Mouse (Mus musculus) intestine, embryonic 15.5 days (tissue): Measurements from ENCODE around the gene Fam129c. TPM values are rescaled to one million over a fixed set of nuclear protein-coding genes. Genes with fewer than 3 reads are reported as not detected.
A peak's percentile ranks its signal among the peaks of the same experiment; 100 is the strongest.

ENCODE experiments used
- ATAC-seq: fragments of 200-750 bp; cut with Nextera tagmentation; 2 replicates; pipeline ENCODE4 v1.8.0; 2017; ENCODE audit warnings: moderate TSS enrichment, moderate library complexity
- H3K27ac ChIP-seq: fragments of 300-500 bp; sonication (generic); 2 replicates; pipeline ENCODE4 v1.5.1; 2015; ENCODE audit warnings: mild to moderate bottlenecking, inconsistent platforms
- H3K27me3 ChIP-seq: fragments of 300-500 bp; sonication (generic); replicated peaks from 2 replicates; pipeline ENCODE4 v1.6.1; 2015; ENCODE audit warnings: inconsistent platforms
- H3K36me3 ChIP-seq: fragments of 300-500 bp; sonication (generic); 2 replicates; pipeline ENCODE4 v1.6.1; 2015; ENCODE audit warnings: inconsistent platforms
- H3K4me1 ChIP-seq: fragments of 300-500 bp; sonication (generic); replicated peaks from 2 replicates; pipeline ENCODE4 v1.6.1; 2015; ENCODE audit warnings: inconsistent platforms
- H3K4me2 ChIP-seq: fragments of 300-500 bp; sonication (generic); replicated peaks from 2 replicates; pipeline ENCODE4 v1.6.1; 2015; ENCODE audit warnings: mild to moderate bottlenecking, inconsistent platforms
- H3K4me3 ChIP-seq: fragments of 300-500 bp; sonication (generic); replicated peaks from 2 replicates; pipeline ENCODE4 v1.5.1; 2015; ENCODE audit warnings: inconsistent platforms
- H3K9ac ChIP-seq: fragments of 300-500 bp; sonication (generic); 2 replicates; pipeline ENCODE4 v1.6.1; 2015; ENCODE audit warnings: inconsistent platforms
- H3K9me3 ChIP-seq: fragments of 300-500 bp; sonication (generic); 2 replicates; pipeline ENCODE4 v1.6.1; 2016; ENCODE audit warnings: inconsistent platforms
- WGBS: fragments of 180-500 bp; shearing (Covaris S2); methylation state at CpG from one replicate; pipeline ENCODE4 v1.1.7; 2015; 5-methylcytosine and 5-hydroxymethylcytosine counted together
- polyA plus RNA-seq: library from polyadenylated mRNA; unstranded; fragments of >200 nt; fragmentation: Nextera tagmentation; extraction: Ambion mirVana; gene quantifications from 2 replicates; pipeline ENCODE4 v1.2.1, GENCODE M21; 2015

Fam129c gene
- 2.9 and 3.6 TPM in 2 replicates for polyA plus RNA-seq

- Histone ChIP-seq H3K4me1 (peaks cover 28% of the 10 kb centered on the region), H3K9me3 (no peaks in the 10 kb centered on the region), H3K27ac (no peak within 1 kb of the TSS), H3K4me3 (no peak within 1 kb of the TSS), H3K4me2 (no peak within 1 kb of the TSS), H3K36me3 (no peaks in the 10 kb centered on the region), H3K9ac (no peak within 1 kb of the TSS), H3K27me3 (peaks cover 10% of the 10 kb centered on the region)
- 87% methylated on average over 3 of the region's 3 CpGs for WGBS
- no peak for ATAC-seq
These were observed at the start of gene Fam129c for GRCm38 (mm10) chr8:71597451-71597850. Gene Fam129c, plus strand, starts transcription at chr8:71597648.

GRCm38 (mm10) chr8:71550754-71551153 lies 46.7 kb upstream of the Fam129c start:
- Histone ChIP-seq H3K9me3 (no peaks in the 10 kb centered on the region), H3K4me3 (no peak overlapping the region), H3K27ac (no peak overlapping the region), H3K9ac (no peak overlapping the region), H3K4me2 (no peak overlapping the region), H3K4me1 (0 out of 2 replicates have a peak, but pooled peaks cover 2% of the 10 kb centered on the region), H3K27me3 (0 out of 2 replicates have a peak, but pooled peaks cover 4% of the 10 kb centered on the region), H3K36me3 (peaks cover 15% of the 10 kb centered on the region)
- no peak for ATAC-seq
- WGBS: 71% methylated on average over 7 of the region's 7 CpGs

GRCm38 (mm10) chr8:71552770-71553169 lies 44.7 kb upstream of the Fam129c start:
- H3K4me2 ChIP-seq: no peak overlapping the region
- peaks cover 21% of the 10 kb centered on the region for H3K27me3 ChIP-seq
- ATAC-seq: no peak; the same call in 1 of the 2 replicates
- H3K9me3 ChIP-seq: no peaks in the 10 kb centered on the region
- H3K36me3 ChIP-seq: peaks cover 9% of the 10 kb centered on the region
- H3K4me3 ChIP-seq: no peak overlapping the region
- no peak overlapping the region for H3K27ac ChIP-seq
- 0 out of 2 replicates have a peak, but pooled peaks cover 2% of the 10 kb centered on the region for H3K4me1 ChIP-seq
- WGBS: 54% methylated on average over 6 of the region's 6 CpGs
- no peak overlapping the region for H3K9ac ChIP-seq

DNA sequence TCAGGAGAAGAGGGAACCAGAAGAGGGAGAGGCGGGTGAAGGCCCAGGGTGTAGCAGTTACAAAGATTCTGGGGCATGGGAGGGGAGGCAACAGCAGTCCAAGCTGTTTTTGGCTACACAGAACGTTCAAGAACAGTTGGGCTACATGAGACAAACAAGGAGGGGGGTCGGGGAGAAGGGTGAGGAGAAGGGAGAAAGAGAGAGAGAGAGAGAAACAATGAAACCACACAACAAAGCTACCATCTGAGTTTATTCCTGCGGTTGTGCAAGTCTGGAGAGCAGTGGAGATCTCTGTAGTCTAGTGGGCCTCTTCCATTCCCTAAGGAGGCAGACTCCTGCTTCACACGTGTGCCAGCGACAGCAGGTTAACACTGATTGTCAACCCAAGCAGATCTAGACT lies 43.4 kb upstream of the Fam129c start:
- WGBS: 66% methylated on average over 6 of the region's 6 CpGs
- H3K4me3 ChIP-seq: no peak overlapping the region
- no peak overlapping the region for H3K4me2 ChIP-seq
- H3K9me3 ChIP-seq: no peaks in the 10 kb centered on the region
- peaks cover 33% of the 10 kb centered on the region for H3K27me3 ChIP-seq
- no peak for ATAC-seq
- H3K27ac ChIP-seq: no peak overlapping the region
- no peaks in the 10 kb centered on the region for H3K36me3 ChIP-seq
- H3K9ac ChIP-seq: no peak overlapping the region
- 0 out of 2 replicates have a peak, but pooled peaks cover 11% of the 10 kb centered on the region for H3K4me1 ChIP-seq

GRCm38 (mm10) chr8:71554644-71555043 lies 42.8 kb upstream of the Fam129c start:
- Histone ChIP-seq H3K4me1 (0 out of 2 replicates have a peak, but pooled peaks cover 15% of the 10 kb centered on the region), H3K36me3 (no peaks in the 10 kb centered on the region), H3K9me3 (no peaks in the 10 kb centered on the region), H3K9ac (no peak overlapping the region), H3K4me3 (no peak overlapping the region), H3K4me2 (no peak overlapping the region), H3K27me3 (peaks cover 39% of the 10 kb centered on the region), H3K27ac (no peak overlapping the region)
- ATAC-seq: no peak
- WGBS: 87% methylated on average over 2 of the region's 2 CpGs

- H3K4me2 ChIP-seq: peak within 1 kb of the TSS; percentile 72
- peak within 1 kb of the TSS; percentile 37 for H3K4me3 ChIP-seq
- 4% methylated on average over 70 of the region's 70 CpGs for WGBS
- no peak within 1 kb of the TSS for H3K27ac ChIP-seq
- H3K9me3 ChIP-seq: no peaks in the 10 kb centered on the region
- ATAC-seq: peak; percentile 50
- no peaks in the 10 kb centered on the region for H3K36me3 ChIP-seq
- peaks cover 18% of the 10 kb centered on the region for H3K4me1 ChIP-seq
- peaks cover 65% of the 10 kb centered on the region for H3K27me3 ChIP-seq
- peak within 1 kb of the TSS; percentile 18; the same call in 1 of the 2 replicates for H3K9ac ChIP-seq
These were observed 39.1 kb upstream of the Fam129c start, which contains the start of gene Tmem221 for GRCm38 (mm10) chr8:71558071-71558957. Gene Tmem221, minus strand, starts transcription at chr8:71558871.

DNA sequence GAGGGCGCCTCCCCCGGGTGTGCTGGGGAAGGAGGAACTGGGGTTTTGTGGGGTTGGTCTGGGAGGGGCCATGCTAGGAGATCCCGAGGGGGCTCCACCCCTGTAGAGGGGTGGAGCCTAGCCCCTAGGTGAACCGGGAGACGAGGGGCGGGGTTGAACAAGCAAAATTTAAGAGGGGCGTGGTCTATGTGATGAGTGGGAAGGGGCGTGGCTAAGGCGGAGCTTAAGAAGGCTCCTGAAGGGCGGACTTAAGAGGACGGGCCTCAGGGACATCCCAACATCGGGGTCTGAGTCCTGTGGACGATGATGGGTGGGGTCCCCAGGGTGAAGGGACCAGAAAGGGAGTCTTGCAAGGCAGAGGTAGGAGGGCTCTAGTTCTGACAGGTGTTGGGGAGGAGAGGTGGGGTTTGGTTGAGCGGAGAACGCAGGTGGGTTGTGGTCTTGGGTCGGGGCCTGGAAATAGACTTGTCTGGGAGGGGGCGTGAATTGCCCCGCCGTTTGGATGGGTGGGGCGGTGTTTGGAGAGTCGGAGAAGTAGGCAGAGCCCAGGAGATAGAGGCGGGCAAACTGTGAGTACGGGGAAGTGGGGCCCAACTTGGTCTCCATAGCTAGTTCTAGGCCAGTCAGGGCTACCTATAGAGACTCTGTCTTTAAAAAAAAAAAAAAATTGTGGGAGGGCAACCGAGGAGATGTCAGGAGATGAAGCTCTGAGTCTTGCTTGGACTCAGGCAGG lies 38.3 kb upstream of the Fam129c start:
- peak overlapping the region; percentile 18; the same call in 1 of the 2 replicates for H3K9ac ChIP-seq
- peak overlapping the region; percentile 72 for H3K4me2 ChIP-seq
- peaks cover 18% of the 10 kb centered on the region for H3K4me1 ChIP-seq
- no peak overlapping the region for H3K27ac ChIP-seq
- H3K4me3 ChIP-seq: peak overlapping the region; percentile 37
- ATAC-seq: peak; percentile 78
- no peaks in the 10 kb centered on the region for H3K9me3 ChIP-seq
- no peaks in the 10 kb centered on the region for H3K36me3 ChIP-seq
- WGBS: 1% methylated on average over 24 of the region's 24 CpGs
- peaks cover 65% of the 10 kb centered on the region for H3K27me3 ChIP-seq

DNA sequence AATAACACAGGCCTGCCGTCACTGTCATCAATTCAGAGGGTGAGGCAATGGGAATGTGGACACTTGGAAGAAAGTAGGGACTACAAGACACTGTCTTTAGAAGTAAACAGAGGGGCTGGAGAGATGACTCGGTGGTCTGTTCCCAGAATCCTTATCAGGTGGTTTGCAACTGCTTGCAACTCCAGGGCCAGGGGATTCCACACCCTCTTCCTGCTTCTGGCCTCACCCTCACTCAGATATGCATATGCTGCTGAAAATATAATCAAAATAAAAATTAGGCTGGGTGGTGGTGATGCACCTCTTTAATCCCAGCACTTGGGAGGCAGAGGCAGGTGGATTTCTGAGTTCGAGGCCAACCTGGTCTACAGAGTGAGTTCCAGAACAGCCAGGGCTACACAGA lies 37.4 kb upstream of the Fam129c start:
- peaks cover 65% of the 10 kb centered on the region for H3K27me3 ChIP-seq
- ATAC-seq: no peak

DNA sequence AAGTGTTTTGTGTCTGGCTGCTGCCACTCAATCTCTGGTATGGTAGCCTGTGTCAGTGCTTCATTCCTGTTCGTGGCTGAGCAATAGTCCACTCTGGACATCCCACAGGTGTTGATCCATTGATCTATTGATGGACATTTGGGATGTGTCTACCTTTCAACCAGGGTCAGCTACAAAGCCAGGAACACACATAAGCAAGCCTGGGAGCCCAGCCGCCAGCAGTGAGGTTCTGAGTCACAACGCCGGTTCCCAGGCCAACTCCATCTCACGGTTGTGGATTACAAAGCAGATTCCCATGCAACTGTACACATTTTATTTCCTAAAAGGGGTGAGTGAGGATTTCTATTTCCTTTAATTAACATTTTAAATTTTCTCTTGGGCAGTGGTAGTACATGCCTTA lies 36.7 kb upstream of the Fam129c start:
- Histone ChIP-seq H3K4me2 (no peak overlapping the region), H3K9me3 (no peaks in the 10 kb centered on the region), H3K36me3 (no peaks in the 10 kb centered on the region), H3K27ac (no peak overlapping the region), H3K27me3 (peaks cover 62% of the 10 kb centered on the region), H3K4me1 (peaks cover 18% of the 10 kb centered on the region), H3K4me3 (no peak overlapping the region), H3K9ac (no peak overlapping the region)
- 85% methylated on average over 5 of the region's 5 CpGs for WGBS
- no peak for ATAC-seq

More for the DNA sequence above, 37.4 kb upstream of the Fam129c start:
- Histone ChIP-seq H3K4me3 (no peak overlapping the region), H3K9me3 (no peaks in the 10 kb centered on the region), H3K27ac (no peak overlapping the region), H3K4me1 (peaks cover 18% of the 10 kb centered on the region), H3K9ac (no peak overlapping the region), H3K36me3 (no peaks in the 10 kb centered on the region), H3K4me2 (no peak overlapping the region)
- WGBS: 71% methylated on average over 3 of the region's 3 CpGs

- Histone ChIP-seq H3K4me3 (no peak overlapping the region), H3K9me3 (no peaks in the 10 kb centered on the region), H3K4me1 (peaks cover 18% of the 10 kb centered on the region), H3K9ac (no peak overlapping the region), H3K27me3 (peaks cover 58% of the 10 kb centered on the region), H3K27ac (no peak overlapping the region), H3K4me2 (no peak overlapping the region), H3K36me3 (no peaks in the 10 kb centered on the region)
- WGBS: 2% methylated on average over 15 of the region's 15 CpGs
- ATAC-seq: peak; percentile 44; the same call in 1 of the 2 replicates
These were observed 36.0 kb upstream of the Fam129c start for GRCm38 (mm10) chr8:71561401-71561800.

- no peaks in the 10 kb centered on the region for H3K9me3 ChIP-seq
- peaks cover 44% of the 10 kb centered on the region for H3K27me3 ChIP-seq
- peak overlapping the region; percentile 61 for H3K4me2 ChIP-seq
- no peak overlapping the region for H3K27ac ChIP-seq
- WGBS: under 1% methylated on average over 33 of the region's 33 CpGs
- ATAC-seq: peak; percentile 48
- peak overlapping the region; percentile 29; the same call in 1 of the 2 replicates for H3K9ac ChIP-seq
- peaks cover 18% of the 10 kb centered on the region for H3K4me1 ChIP-seq
- H3K4me3 ChIP-seq: peak overlapping the region; percentile 26
- H3K36me3 ChIP-seq: no peaks in the 10 kb centered on the region
These were observed 34.7 kb upstream of the Fam129c start for GRCm38 (mm10) chr8:71562751-71563150.

- H3K36me3 ChIP-seq: no peaks in the 10 kb centered on the region
- no peak overlapping the region for H3K27ac ChIP-seq
- peaks cover 32% of the 10 kb centered on the region for H3K27me3 ChIP-seq
- H3K9ac ChIP-seq: no peak overlapping the region
- no peak overlapping the region for H3K4me2 ChIP-seq
- no peak for ATAC-seq
- no peak overlapping the region for H3K4me3 ChIP-seq
- no peaks in the 10 kb centered on the region for H3K9me3 ChIP-seq
- H3K4me1 ChIP-seq: peaks cover 17% of the 10 kb centered on the region
- WGBS: 87% methylated on average over 4 of the region's 4 CpGs
These were observed 33.5 kb upstream of the Fam129c start for GRCm38 (mm10) chr8:71563992-71564391.
